Mouse (Mus musculus) heart, postnatal 36 days (tissue): ENCODE data around the gene Cga. TPM values are rescaled to one million over a fixed set of nuclear protein-coding genes. Genes with fewer than 3 reads are reported as not detected.

Experiments used
- total RNA-seq, 2 experiments: library from RNA; stranded (reverse); gene quantifications; 2 replicates each; pipeline ENCODE4 v1.2.3; 2021

The Cga gene
- total RNA-seq, 2 experiments from 2014 or later, result not detected

Other genes starting within 250 kb of the Cga start
- gene Slc35a1, start 206.3 kb upstream of the Cga start, total RNA-seq, result 10 to 100 TPM; 13.0 to 14.2 TPM
- gene Cfap206, start 163.6 kb upstream of the Cga start, total RNA-seq, result under 1 TPM in 1 of 2 experiments, not detected in 1; 0.19 TPM
- gene Gm136, start 137.5 kb upstream of the Cga start, total RNA-seq, result not detected
- 10 to 100 TPM; 61.3 to 62.0 TPM for gene Smim8, start 115.4 kb upstream of the Cga start, total RNA-seq
- 10 to 100 TPM; 15.6 to 15.7 TPM for gene Zfp292, start 10.8 kb upstream of the Cga start, total RNA-seq